Mouse (Mus musculus) mouse embryonic stem cell (cell line): ENCODE data around the gene Eif4g1.

Source experiments
- in situ Hi-C, 2 experiments: fragments of 300-500 bp; cut with MboI; formaldehyde crosslinking; loops; 1 replicate in 1 of 2; 3 replicates in 1 of 2; pipeline ENCODE4 v1.14.3; 2019 to 2020; ENCODE audit warnings: low sequenced_read_pairs in 2 of 2, low pct_unique_long_range_greater_than_20kb in 1 of 2, mixed read lengths in 1 of 2; ENCODE audit not compliant: unreplicated experiment in 1 of 2

The Eif4g1 gene

GRCm38 (mm10) chr16:20717181-20717977 lies 49.3 kb downstream of the Eif4g1 start, which contains the start of the genes Polr2h and Clcn2:
Polr2h (plus strand) TSS chr16:20717665.
Clcn2 (minus strand) TSS chr16:20717746.
- in situ Hi-C loops: no loop called here

- in situ Hi-C loops: no loop called here
These were observed 50.0 kb downstream of the Eif4g1 start for GRCm38 (mm10) chr16:20717978-20718670.

GRCm38 (mm10) chr16:20721808-20722207 lies 53.7 kb downstream of the Eif4g1 start:
- in situ Hi-C loops: loop anchor here (5.0 kb wide), 1 partner anchor 40 kb away; no protein-coding TSS in a partner anchor

GRCm38 (mm10) chr16:20722736-20723135 lies 54.6 kb downstream of the Eif4g1 start:
- in situ Hi-C loops: loop anchor here (5.0 kb wide), 1 partner anchor 40 kb away; no protein-coding TSS in a partner anchor

- in situ Hi-C loops: loop anchor here (5.0 kb wide), 1 partner anchor 39 kb away; no protein-coding TSS in a partner anchor
These were observed 55.1 kb downstream of the Eif4g1 start for GRCm38 (mm10) chr16:20723247-20723646.

GRCm38 (mm10) chr16:20724338-20724748 lies 56.2 kb downstream of the Eif4g1 start:
- in situ Hi-C loops: loop anchor here (5.0 kb wide), 1 partner anchor 38 kb away; no protein-coding TSS in a partner anchor

GRCm38 (mm10) chr16:20725321-20725720 lies 57.2 kb downstream of the Eif4g1 start:
- in situ Hi-C loops: no loop called here

- in situ Hi-C loops: no loop called here
These were observed 57.6 kb downstream of the Eif4g1 start for GRCm38 (mm10) chr16:20725750-20726149.

- in situ Hi-C loops: no loop called here
These were observed 58.3 kb downstream of the Eif4g1 start for GRCm38 (mm10) chr16:20726384-20726783.

GRCm38 (mm10) chr16:20730293-20730711 lies 62.2 kb downstream of the Eif4g1 start:
- in situ Hi-C loops: no loop called here

- in situ Hi-C loops: no loop called here
These were observed 63.6 kb downstream of the Eif4g1 start for GRCm38 (mm10) chr16:20731688-20732087.

- in situ Hi-C loops: no loop called here
These were observed 64.3 kb downstream of the Eif4g1 start for GRCm38 (mm10) chr16:20732251-20732924.

- in situ Hi-C loops: no loop called here
These were observed 65.0 kb downstream of the Eif4g1 start, which contains the start of gene Chrd for GRCm38 (mm10) chr16:20732925-20733730. Chrd (plus strand) TSS chr16:20733127.

GRCm38 (mm10) chr16:20733731-20734730 lies 65.9 kb downstream of the Eif4g1 start, which contains the start of gene Thpo:
Thpo (minus strand) TSS chr16:20734511.
- in situ Hi-C loops: no loop called here

- in situ Hi-C loops: no loop called here
These were observed 67.5 kb downstream of the Eif4g1 start for GRCm38 (mm10) chr16:20735651-20736050.

GRCm38 (mm10) chr16:20736168-20736567 lies 68.1 kb downstream of the Eif4g1 start:
- in situ Hi-C loops: no loop called here

- in situ Hi-C loops: no loop called here
These were observed 68.7 kb downstream of the Eif4g1 start for GRCm38 (mm10) chr16:20736823-20737222.
